Mouse (Mus musculus): Measurements from ENCODE around the gene Pck2. TPM values are rescaled to one million over a fixed set of nuclear protein-coding genes. Genes with fewer than 3 reads are reported as not detected.

Gene Pck2
- polyA plus RNA-seq, 1 experiment from 2014 or later: 15.7 TPM

GRCm38 (mm10) chr14:55560202-55561073 is 20.4 kb downstream of the Pck2 start, which contains the start of gene A730061H03Rik:
TSS of gene A730061H03Rik (minus strand) at chr14:55560406.
- no peaks in the 10 kb centered on the region for H3K9me3 ChIP-seq (ENCODE audit: control insufficient read depth, low read length)
- H3K27ac ChIP-seq (replicated peaks): peak within 1 kb of the TSS; percentile 99
- no peaks in the 10 kb centered on the region for H3K27me3 ChIP-seq (ENCODE audit: control insufficient read depth, insufficient read depth, low read length)
- H3K4me1 ChIP-seq (replicated peaks; ENCODE audit: control insufficient read depth, insufficient read depth): peaks cover 4% of the 10 kb centered on the region; the same call in 1 of the 2 replicates
- WGBS: under 1% methylated on average over 51 of the region's 51 CpGs
- peak within 1 kb of the TSS; percentile 65 for H3K4me2 ChIP-seq (replicated peaks; ENCODE audit: low read depth)
- TF ChIP-seq EP300 (optimal IDR thresholded peaks at IDR 0.05) (peak; percentile 73), CTCF (IDR thresholded peaks at IDR 0.05; ENCODE audit: low read depth) (0 out of 2 replicates have a peak, but pooled peaks have one; percentile 14)
- peak within 1 kb of the TSS; percentile 57 for H3K4me3 ChIP-seq (ENCODE audit: low read depth, low read length)
- H3K36me3 ChIP-seq (ENCODE audit: control insufficient read depth, insufficient read depth, low read length): peaks cover 11% of the 10 kb centered on the region
- ATAC-seq (ENCODE audit: low FRiP score, low TSS enrichment): peak; percentile 93
- H3K9ac ChIP-seq (ENCODE audit: low read length): peak within 1 kb of the TSS; percentile 82
- peak; percentile 99 for DNase-seq (ENCODE audit: low spot score)

- TF ChIP-seq EP300 (optimal IDR thresholded peaks at IDR 0.05): no peak
- no peak for TF ChIP-seq CTCF (IDR thresholded peaks at IDR 0.05; ENCODE audit: low read depth)
- H3K9ac ChIP-seq (ENCODE audit: low read length): no peak overlapping the region
- H3K4me3 ChIP-seq (ENCODE audit: low read depth, low read length): no peak overlapping the region
- H3K27ac ChIP-seq (replicated peaks): no peak overlapping the region
- no peaks in the 10 kb centered on the region for H3K9me3 ChIP-seq (ENCODE audit: control insufficient read depth, low read length)
- peaks cover 4% of the 10 kb centered on the region; the same call in 1 of the 2 replicates for H3K4me1 ChIP-seq (replicated peaks; ENCODE audit: control insufficient read depth, insufficient read depth)
- WGBS: 78% methylated on average over 10 of the region's 10 CpGs
- no peak overlapping the region for H3K4me2 ChIP-seq (replicated peaks; ENCODE audit: low read depth)
- H3K27me3 ChIP-seq (ENCODE audit: control insufficient read depth, insufficient read depth, low read length): no peaks in the 10 kb centered on the region
- DNase-seq (ENCODE audit: low spot score): no peak
- ATAC-seq (ENCODE audit: low FRiP score, low TSS enrichment): no peak
- peaks cover 16% of the 10 kb centered on the region for H3K36me3 ChIP-seq (ENCODE audit: control insufficient read depth, insufficient read depth, low read length)
Measured at GRCm38 (mm10) chr14:55561860-55562259, 21.8 kb downstream of the Pck2 start.

GRCm38 (mm10) chr14:55563249-55563648 is 23.2 kb downstream of the Pck2 start:
- H3K4me1 ChIP-seq (replicated peaks; ENCODE audit: control insufficient read depth, insufficient read depth): peaks cover 4% of the 10 kb centered on the region; the same call in 1 of the 2 replicates
- TF ChIP-seq EP300 (optimal IDR thresholded peaks at IDR 0.05) (no peak), CTCF (IDR thresholded peaks at IDR 0.05; ENCODE audit: low read depth) (no peak)
- H3K9me3 ChIP-seq (ENCODE audit: control insufficient read depth, low read length): no peaks in the 10 kb centered on the region
- no peak for ATAC-seq (ENCODE audit: low FRiP score, low TSS enrichment)
- H3K27me3 ChIP-seq (ENCODE audit: control insufficient read depth, insufficient read depth, low read length): no peaks in the 10 kb centered on the region
- H3K36me3 ChIP-seq (ENCODE audit: control insufficient read depth, insufficient read depth, low read length): peaks cover 25% of the 10 kb centered on the region
- H3K4me2 ChIP-seq (replicated peaks; ENCODE audit: low read depth): no peak overlapping the region
- H3K9ac ChIP-seq (ENCODE audit: low read length): no peak overlapping the region
- 91% methylated on average over 11 of the region's 11 CpGs for WGBS
- H3K27ac ChIP-seq (replicated peaks): no peak overlapping the region
- no peak overlapping the region for H3K4me3 ChIP-seq (ENCODE audit: low read depth, low read length)
- DNase-seq (ENCODE audit: low spot score): no peak

GRCm38 (mm10) chr14:55565748-55566147 is 25.7 kb downstream of the Pck2 start:
- no peaks in the 10 kb centered on the region for H3K27me3 ChIP-seq (ENCODE audit: control insufficient read depth, insufficient read depth, low read length)
- TF ChIP-seq CTCF (IDR thresholded peaks at IDR 0.05; ENCODE audit: low read depth) (peak; percentile 53), EP300 (optimal IDR thresholded peaks at IDR 0.05) (no peak)
- no peak overlapping the region for H3K4me3 ChIP-seq (ENCODE audit: low read depth, low read length)
- no peak overlapping the region for H3K9ac ChIP-seq (ENCODE audit: low read length)
- WGBS: 72% methylated on average over 3 of the region's 3 CpGs
- ATAC-seq (ENCODE audit: low FRiP score, low TSS enrichment) (no peak), DNase-seq (ENCODE audit: low spot score) (no peak)
- H3K4me1 ChIP-seq (replicated peaks; ENCODE audit: control insufficient read depth, insufficient read depth): peaks cover 4% of the 10 kb centered on the region; the same call in 1 of the 2 replicates
- H3K27ac ChIP-seq (replicated peaks): no peak overlapping the region
- peaks cover 31% of the 10 kb centered on the region for H3K36me3 ChIP-seq (ENCODE audit: control insufficient read depth, insufficient read depth, low read length)
- no peak overlapping the region for H3K4me2 ChIP-seq (replicated peaks; ENCODE audit: low read depth)
- H3K9me3 ChIP-seq (ENCODE audit: control insufficient read depth, low read length): no peaks in the 10 kb centered on the region

- Histone ChIP-seq H3K27ac (replicated peaks) (no peak overlapping the region), H3K4me3 (ENCODE audit: low read depth, low read length) (no peak overlapping the region), H3K36me3 (ENCODE audit: control insufficient read depth, insufficient read depth, low read length) (peaks cover 31% of the 10 kb centered on the region), H3K27me3 (ENCODE audit: control insufficient read depth, insufficient read depth, low read length) (no peaks in the 10 kb centered on the region), H3K9me3 (ENCODE audit: control insufficient read depth, low read length) (no peaks in the 10 kb centered on the region), H3K9ac (ENCODE audit: low read length) (no peak overlapping the region), H3K4me2 (replicated peaks; ENCODE audit: low read depth) (no peak overlapping the region), H3K4me1 (replicated peaks; ENCODE audit: control insufficient read depth, insufficient read depth) (no peaks in the 10 kb centered on the region)
- TF ChIP-seq EP300 (optimal IDR thresholded peaks at IDR 0.05) (no peak), CTCF (IDR thresholded peaks at IDR 0.05; ENCODE audit: low read depth) (no peak)
- 69% methylated on average over 3 of the region's 3 CpGs for WGBS
- DNase-seq (ENCODE audit: low spot score) (no peak), ATAC-seq (ENCODE audit: low FRiP score, low TSS enrichment) (no peak)
Measured at GRCm38 (mm10) chr14:55567496-55567895, 27.4 kb downstream of the Pck2 start.

GRCm38 (mm10) chr14:55570588-55570987 is 30.5 kb downstream of the Pck2 start:
- DNase-seq (ENCODE audit: low spot score) (no peak), ATAC-seq (ENCODE audit: low FRiP score, low TSS enrichment) (no peak)
- Histone ChIP-seq H3K27ac (replicated peaks) (no peak overlapping the region), H3K9ac (ENCODE audit: low read length) (no peak overlapping the region), H3K4me1 (replicated peaks; ENCODE audit: control insufficient read depth, insufficient read depth) (no peaks in the 10 kb centered on the region), H3K36me3 (ENCODE audit: control insufficient read depth, insufficient read depth, low read length) (peaks cover 19% of the 10 kb centered on the region), H3K4me2 (replicated peaks; ENCODE audit: low read depth) (no peak overlapping the region), H3K27me3 (ENCODE audit: control insufficient read depth, insufficient read depth, low read length) (no peaks in the 10 kb centered on the region), H3K9me3 (ENCODE audit: control insufficient read depth, low read length) (no peaks in the 10 kb centered on the region), H3K4me3 (ENCODE audit: low read depth, low read length) (no peak overlapping the region)
- TF ChIP-seq EP300 (optimal IDR thresholded peaks at IDR 0.05): no peak
- 69% methylated on average over 2 of the region's 2 CpGs for WGBS
